Mouse (Mus musculus): ENCODE results near the gene Cbx2. TPM values are rescaled to one million over a fixed set of nuclear protein-coding genes. Genes with fewer than 3 reads are reported as not detected.

The Cbx2 gene
- total and polyA plus RNA-seq, 3 experiments, result 13.1 to 13.3 TPM; not detected in 1

GRCm38 (mm10) chr11:119043273-119043540, 20.4 kb downstream of the Cbx2 start:
- Histone ChIP-seq H3K36me3 (ENCODE audit: control insufficient read depth in 1 of 2, insufficient read depth in 2 of 2, low read length in 2 of 2) (peaks cover 0 to 9% of the 10 kb centered on the region in 2 experiments; a peak in 2 of 4 replicates), H3K9ac (ENCODE audit: control insufficient read depth, low read depth, low read length, poor library complexity, severe bottlenecking) (no peak overlapping the region), H3K4me1 (ENCODE audit: control insufficient read depth in 1 of 2, insufficient read depth in 2 of 2, low read length in 2 of 2) (peaks cover 0 to 10% of the 10 kb centered on the region in 2 experiments; a peak in 3 of 4 replicates), H3K4me3 (ENCODE audit: control insufficient read depth in 1 of 2, insufficient read depth in 1 of 2, low read depth in 2 of 2, low read length in 2 of 2) (no peak overlapping the region), H3K9me3 (replicated peaks; ENCODE audit: insufficient read depth, low read length) (no peaks in the 10 kb centered on the region), H3K27ac (ENCODE audit: control insufficient read depth, low read depth, low read length) (no peak overlapping the region), H3K27me3 (ENCODE audit: control insufficient read depth in 1 of 2, insufficient read depth in 2 of 2, low read length in 2 of 2) (no peaks in the 10 kb centered on the region; a peak in 1 of 4 replicates), H3K79me2 (ENCODE audit: control insufficient read depth, insufficient read depth, low read length, poor library complexity) (peaks cover 4% of the 10 kb centered on the region)
- TF ChIP-seq TCF12 (IDR thresholded peaks at IDR 0.05; ENCODE audit: low read depth, low read length) (no peak), MXI1 (IDR thresholded peaks at IDR 0.05; ENCODE audit: low read depth, low read length) (no peak), CHD2 (IDR thresholded peaks at IDR 0.05; ENCODE audit: low read length) (no peak), ELF1 (IDR thresholded peaks at IDR 0.05; ENCODE audit: low read depth, low read length) (no peak), RCOR1 (IDR thresholded peaks at IDR 0.05; ENCODE audit: low read depth, low read length) (no peak), ZC3H11A (IDR thresholded peaks at IDR 0.05; ENCODE audit: low read depth, low read length) (no peak), MAX (IDR thresholded peaks at IDR 0.05; ENCODE audit: low read length) (no peak), MYC (IDR thresholded peaks at IDR 0.05; ENCODE audit: low read depth, low read length) (no peak), ZMIZ1 (IDR thresholded peaks at IDR 0.05; ENCODE audit: low read depth, low read length) (no peak), TAL1 (IDR thresholded peaks at IDR 0.05; ENCODE audit: low read length) (no peak), TBP (IDR thresholded peaks at IDR 0.05; ENCODE audit: low read depth, low read length) (no peak)
- no peak for DNase-seq (ENCODE audit: low read depth, low spot score)

- peaks cover 0 to 10% of the 10 kb centered on the region in 2 experiments; a peak in 3 of 4 replicates for H3K4me1 ChIP-seq (ENCODE audit: control insufficient read depth in 1 of 2, insufficient read depth in 2 of 2, low read length in 2 of 2)
- peaks cover 0 to 9% of the 10 kb centered on the region in 2 experiments; a peak in 2 of 4 replicates for H3K36me3 ChIP-seq (ENCODE audit: control insufficient read depth in 1 of 2, insufficient read depth in 2 of 2, low read length in 2 of 2)
- peaks cover 4% of the 10 kb centered on the region for H3K79me2 ChIP-seq (ENCODE audit: control insufficient read depth, insufficient read depth, low read length, poor library complexity)
- no peaks in the 10 kb centered on the region for H3K9me3 ChIP-seq (replicated peaks; ENCODE audit: insufficient read depth, low read length)
- no peak overlapping the region for H3K9ac ChIP-seq (ENCODE audit: control insufficient read depth, low read depth, low read length, poor library complexity, severe bottlenecking)
- H3K27ac ChIP-seq (ENCODE audit: control insufficient read depth, low read depth, low read length), result no peak overlapping the region
- peak; percentile 38 for DNase-seq (ENCODE audit: low read depth, low spot score)
- no peaks in the 10 kb centered on the region; a peak in 3 of 4 replicates for H3K27me3 ChIP-seq (ENCODE audit: control insufficient read depth in 1 of 2, insufficient read depth in 2 of 2, low read length in 2 of 2)
- H3K4me3 ChIP-seq (ENCODE audit: control insufficient read depth in 1 of 2, insufficient read depth in 1 of 2, low read depth in 2 of 2, low read length in 2 of 2), result no peak overlapping the region
- TF ChIP-seq CTCF (IDR thresholded peaks at IDR 0.05 in 2 of 3, conservative IDR thresholded peaks at IDR 0.05 in 1 of 3; ENCODE audit: control insufficient read depth in 1 of 3, insufficient read depth in 1 of 3, low read depth in 2 of 3, low read length in 3 of 3, poor library complexity in 1 of 3, severe bottlenecking in 1 of 3), result peak; percentile 42 to 58 (median 57)
- TF ChIP-seq MAZ (IDR thresholded peaks at IDR 0.05; ENCODE audit: low read depth, low read length), result no peak
- peak; percentile 49 for TF ChIP-seq SMC3 (IDR thresholded peaks at IDR 0.05; ENCODE audit: low read depth, low read length)
- no peak for TF ChIP-seq ELF1 (IDR thresholded peaks at IDR 0.05; ENCODE audit: low read depth, low read length)
- TF ChIP-seq RAD21 (IDR thresholded peaks at IDR 0.05; ENCODE audit: low read depth, low read length), result peak; percentile 36
- no peak for TF ChIP-seq KAT2A (conservative IDR thresholded peaks at IDR 0.05; ENCODE audit: low read depth, low read length)
- TF ChIP-seq MAFK (IDR thresholded peaks at IDR 0.05; ENCODE audit: borderline replicate concordance, low read depth, low read length), result no peak
Observed at GRCm38 (mm10) chr11:119043761-119044550, 21.2 kb downstream of the Cbx2 start.
